Mouse (Mus musculus): ENCODE results near the gene Gm38392.

Gm38392 gene

DNA sequence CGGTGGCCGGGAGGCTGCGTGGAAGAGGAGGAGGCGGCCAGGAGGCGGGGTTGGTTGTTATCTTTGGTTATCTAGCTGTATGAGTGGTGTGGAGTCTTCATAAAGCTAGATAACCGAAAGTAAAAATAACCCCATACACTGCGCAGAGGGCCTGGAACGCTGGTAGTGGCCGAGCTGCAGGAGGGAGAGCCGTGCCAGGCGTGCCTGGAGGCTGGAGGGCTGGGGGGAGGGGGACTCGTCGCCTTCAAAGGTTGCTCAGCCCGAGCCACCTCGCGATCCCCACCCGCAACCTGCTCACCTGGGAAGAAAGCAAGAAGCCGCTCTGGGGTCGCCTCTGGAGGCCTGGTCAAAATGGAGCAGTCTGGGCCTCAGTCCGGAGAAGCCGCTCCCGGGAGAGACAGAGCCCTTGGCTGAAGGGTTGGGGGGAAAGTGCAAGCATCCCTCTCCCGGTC lies 71.4 kb downstream of the Gm38392 start:
- DNase-seq (ENCODE audit: low spot score in 2 of 2): no peak

DNA sequence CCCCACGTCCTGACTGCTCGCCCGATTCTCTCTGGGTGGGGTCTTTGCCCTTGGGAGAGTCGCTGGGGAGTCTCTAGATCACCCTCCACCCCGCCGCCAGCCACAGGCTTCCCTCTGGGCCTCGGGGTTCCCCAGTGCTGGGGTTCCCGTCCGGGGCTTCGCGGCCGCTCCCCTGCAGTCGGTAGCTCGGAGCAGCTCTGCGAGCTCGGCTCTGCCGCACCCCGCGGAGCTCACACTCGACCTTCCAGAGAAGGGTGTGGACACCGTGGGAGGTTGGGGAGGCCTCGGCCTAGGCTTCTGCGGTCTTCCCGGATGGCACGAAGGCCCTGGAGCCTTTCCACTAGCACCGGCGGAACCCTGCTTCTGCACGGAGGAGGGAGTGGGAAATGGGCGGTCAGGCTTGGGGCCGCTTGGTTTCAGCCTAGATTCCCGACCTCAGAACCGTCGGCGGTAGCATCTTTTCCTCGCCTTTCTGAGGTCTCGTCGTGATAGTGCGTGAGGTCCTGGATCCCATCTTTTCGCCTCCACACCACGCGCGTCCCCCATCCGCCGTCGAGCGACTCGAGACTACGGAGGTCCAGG lies 71.9 kb downstream of the Gm38392 start:
- DNase-seq (ENCODE audit: low spot score in 2 of 2): peak in 1 of 2 experiments; percentile 68

DNA sequence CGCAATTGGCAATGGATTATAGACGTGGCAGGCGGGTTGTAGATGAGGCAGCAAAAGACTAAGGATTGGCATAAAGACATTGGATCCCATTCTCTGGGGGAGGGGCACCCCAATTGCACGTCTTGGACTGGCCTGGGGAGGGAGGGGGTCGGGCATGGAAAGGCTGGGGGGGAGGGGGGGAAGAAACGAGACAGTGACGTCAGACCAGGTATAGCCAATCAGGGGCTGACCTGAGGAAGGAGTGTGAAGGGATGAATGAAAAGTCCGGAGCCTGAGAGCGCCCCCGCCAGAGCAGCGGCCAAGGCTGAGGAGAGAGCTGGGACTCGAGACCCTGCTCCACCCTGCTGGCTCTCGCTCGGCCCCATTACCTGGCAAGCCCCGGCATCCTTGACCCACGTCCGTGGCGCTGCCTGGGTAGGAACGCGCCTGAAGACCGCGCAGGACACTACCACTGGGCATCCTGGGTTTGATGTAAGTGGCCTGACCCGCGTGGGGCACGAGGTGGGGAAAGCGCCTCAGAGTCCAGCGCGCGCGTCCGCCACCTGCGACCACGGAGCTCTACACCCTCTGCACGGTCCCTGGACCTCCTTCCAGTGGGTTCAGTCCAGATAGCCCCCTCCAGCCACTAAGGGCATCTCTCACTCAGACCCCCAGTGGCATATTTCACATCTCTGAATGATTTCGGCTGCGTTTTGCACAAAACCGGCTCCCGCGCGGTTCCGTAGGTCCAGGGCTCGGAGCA lies 72.6 kb downstream of the Gm38392 start:
- no peak for DNase-seq (ENCODE audit: low spot score in 2 of 2)

DNA sequence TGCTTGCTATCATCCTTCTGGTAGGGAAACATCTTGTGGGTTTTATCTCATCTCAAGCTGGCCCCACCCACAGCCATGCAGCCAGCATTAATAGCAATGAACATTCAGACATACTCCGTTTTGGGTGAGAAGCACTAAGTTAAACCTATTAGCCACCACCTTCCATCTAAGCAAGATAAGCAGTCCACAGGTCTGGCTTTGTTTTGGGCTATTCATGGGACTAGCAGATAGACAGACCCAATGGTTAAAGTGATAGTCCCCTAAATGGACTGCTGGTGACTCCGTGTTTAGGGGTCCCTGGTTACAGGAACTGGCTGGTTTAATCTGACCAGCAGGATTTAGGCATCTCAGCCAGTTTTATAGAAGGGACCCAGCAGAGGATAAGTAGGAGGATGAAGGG lies 74.0 kb downstream of the Gm38392 start:
- DNase-seq (ENCODE audit: low spot score in 2 of 2): no peak

DNA sequence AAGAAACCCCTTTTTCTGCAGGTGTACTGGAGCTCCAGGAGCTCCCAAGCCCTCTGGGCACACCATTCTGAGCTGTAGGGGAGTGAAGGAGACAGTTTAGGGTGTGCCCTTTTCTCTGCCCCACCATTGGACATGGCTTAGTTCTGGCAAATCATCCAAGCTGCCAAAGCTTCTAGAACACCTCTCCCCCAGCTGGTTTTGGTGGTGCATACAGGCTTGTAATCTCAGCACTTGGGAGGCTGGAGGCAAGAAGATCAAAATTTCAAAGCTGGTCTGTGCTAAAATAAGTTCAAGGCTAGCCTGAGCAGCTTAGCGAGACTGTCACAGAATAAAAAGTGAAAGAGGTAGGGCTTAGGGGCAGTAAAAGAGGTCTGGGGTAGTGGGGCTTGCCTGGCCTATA lies 74.7 kb downstream of the Gm38392 start:
- no peak for DNase-seq (ENCODE audit: low spot score in 2 of 2)

DNA sequence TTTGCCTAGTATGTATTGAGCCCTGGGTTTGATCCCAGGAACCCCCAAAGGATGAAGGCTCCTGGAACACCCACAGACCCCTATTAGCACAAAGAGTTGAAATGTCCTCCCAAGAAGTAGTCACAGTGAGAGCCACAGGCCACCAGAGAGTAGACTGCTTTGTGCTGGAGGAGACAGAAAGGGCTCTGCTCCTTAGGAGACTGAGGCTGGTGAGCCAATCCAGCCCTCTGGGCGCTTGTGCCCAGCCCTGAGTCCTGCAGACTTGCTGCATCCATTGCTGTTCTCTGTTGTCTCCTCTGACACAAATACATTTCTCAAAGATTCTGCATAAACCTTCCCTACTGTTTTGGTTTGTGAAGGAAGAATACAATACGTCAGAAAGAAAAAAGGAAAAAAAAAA lies 76.1 kb downstream of the Gm38392 start:
- no peak for DNase-seq (ENCODE audit: low spot score in 2 of 2)

DNA sequence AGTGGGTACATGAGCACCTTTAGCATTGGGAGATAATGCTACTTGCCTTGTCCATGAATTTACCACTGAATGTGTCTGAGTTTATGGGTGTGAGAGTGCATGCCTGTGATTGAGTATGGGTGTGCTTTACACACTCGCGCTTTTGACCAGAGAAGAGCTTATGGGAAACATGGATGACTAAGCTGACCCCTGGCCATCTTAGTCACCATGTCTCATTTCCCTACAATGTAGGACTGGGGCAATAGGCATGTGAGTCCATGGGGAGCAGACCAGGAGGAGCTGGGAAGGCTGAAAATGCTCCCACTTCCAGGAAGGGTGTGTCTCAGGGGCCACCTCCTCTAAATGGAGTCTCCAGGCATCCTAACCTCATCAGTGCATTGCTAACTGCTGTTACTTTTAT lies 76.9 kb downstream of the Gm38392 start:
- DNase-seq (ENCODE audit: low spot score in 2 of 2): no peak

DNA sequence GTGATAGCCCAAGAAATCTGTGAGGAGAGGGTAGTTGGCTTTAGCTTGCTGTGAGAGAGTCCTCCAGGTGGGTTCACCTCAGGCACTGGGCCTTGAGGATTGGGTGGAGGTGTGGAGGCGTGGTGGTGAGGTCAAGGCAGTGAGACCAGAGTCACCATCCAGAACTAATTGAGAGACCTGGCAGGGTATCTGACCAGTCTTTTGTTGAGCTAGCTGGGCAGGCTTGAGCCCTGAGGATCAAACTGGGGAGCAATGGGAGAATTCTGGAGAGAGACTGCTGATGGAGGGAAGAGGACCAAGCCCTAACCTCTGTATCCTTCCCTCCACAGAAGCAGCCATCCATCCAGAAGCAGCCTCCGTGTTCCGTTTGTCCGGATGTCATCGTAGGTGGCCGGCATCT lies 77.7 kb downstream of the Gm38392 start:
- DNase-seq (ENCODE audit: low spot score in 2 of 2): no peak

DNA sequence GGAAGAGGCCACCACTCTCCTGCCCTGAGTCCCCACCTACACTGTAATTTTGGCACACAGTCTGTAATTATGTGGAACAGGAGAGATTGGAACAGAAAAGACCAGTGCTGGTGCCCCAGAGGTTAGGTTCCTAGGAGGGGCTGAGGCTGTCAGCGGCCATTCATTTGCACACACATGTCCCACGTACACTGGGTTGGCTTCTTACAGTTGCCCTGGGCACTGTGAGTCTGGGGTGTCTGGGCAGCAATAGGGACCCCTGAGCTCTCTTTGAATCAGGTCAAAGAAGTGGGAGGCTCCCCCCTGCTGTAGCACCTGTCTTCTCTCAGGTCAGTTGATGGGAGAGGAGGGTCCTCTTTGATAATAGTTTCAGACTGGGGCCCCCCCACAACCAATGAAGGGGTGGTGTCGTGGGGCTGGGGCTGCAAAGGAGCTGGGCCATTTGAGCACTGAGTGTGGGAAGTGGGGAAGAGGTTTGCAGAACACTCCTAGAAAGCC lies 78.7 kb downstream of the Gm38392 start:
- no peak for DNase-seq (ENCODE audit: low spot score in 2 of 2)

DNA sequence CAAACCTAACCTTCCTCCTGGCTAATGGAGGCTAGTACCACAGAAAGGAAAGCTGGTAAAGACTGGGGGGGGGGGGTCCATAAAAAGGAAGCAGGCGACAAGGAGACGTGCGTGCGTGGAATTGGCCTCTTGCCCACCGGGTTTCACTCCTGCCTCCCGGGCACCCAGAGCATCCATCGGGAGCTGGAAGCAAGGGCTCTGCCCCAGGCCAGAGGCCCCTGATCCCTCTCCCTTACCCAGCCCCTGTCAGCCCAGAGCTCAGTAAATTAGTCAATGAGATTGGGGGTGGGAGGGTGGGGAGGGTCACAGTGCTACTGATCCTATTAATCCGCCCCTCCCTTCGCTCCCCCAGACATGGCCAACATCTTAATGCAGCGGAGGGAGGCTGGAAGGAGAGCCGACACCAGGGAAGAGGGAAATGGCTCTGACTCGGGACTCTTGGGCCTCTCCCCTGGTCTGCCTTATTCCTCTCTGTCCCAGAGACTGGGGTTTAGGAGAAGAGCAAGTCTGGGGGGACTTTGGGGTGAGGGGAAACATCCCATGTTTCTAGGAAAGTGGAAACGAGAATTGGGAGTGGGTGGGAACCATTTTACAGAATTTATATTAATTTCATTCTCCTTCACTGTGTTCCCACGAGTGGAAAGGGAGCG lies 79.4 kb downstream of the Gm38392 start:
- DNase-seq (ENCODE audit: low spot score in 2 of 2): no peak

DNA sequence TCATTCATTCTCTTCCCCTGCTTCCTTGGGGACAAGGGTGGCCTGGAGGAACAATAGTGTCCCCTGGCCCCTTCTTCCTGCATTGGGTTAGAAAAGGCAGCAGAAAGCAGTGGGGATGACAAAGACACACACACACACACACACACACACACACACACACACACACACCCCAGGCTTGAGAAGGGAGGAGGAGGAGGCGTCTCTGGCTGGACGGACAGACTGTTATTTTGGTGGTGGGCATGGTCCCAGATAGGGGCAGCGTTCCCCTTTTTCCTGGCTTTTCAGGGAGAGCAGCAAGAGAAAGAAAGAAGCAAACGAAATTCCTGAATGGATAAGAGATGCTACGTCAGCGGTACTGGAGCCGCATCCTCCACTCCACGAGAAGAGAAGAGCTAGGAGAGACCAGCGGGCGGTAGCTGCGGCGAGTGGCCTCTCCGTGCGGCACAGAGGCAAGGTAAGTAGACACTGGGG lies 80.1 kb downstream of the Gm38392 start:
- no peak for DNase-seq (ENCODE audit: low spot score in 2 of 2)

DNA sequence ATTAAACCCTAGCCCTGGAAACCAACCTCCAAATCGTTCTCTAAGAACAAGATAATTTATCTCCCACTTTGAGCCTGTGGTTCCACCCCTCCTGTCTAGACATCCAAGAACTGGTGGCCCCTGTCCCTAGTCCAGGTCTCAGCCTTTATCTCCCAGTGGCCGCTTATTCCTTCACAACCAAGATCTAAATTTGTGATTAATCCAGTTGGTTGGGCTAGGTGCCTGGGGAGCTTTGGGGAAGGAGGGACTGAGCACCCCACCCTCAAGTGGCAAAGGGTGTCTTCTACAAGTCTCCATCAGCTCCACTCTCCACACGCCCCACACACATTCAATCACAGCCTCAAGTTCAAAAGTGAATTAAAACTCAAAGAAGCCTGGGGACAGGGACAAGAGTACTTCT lies 80.5 kb downstream of the Gm38392 start:
- no peak for DNase-seq (ENCODE audit: low spot score in 2 of 2)

DNA sequence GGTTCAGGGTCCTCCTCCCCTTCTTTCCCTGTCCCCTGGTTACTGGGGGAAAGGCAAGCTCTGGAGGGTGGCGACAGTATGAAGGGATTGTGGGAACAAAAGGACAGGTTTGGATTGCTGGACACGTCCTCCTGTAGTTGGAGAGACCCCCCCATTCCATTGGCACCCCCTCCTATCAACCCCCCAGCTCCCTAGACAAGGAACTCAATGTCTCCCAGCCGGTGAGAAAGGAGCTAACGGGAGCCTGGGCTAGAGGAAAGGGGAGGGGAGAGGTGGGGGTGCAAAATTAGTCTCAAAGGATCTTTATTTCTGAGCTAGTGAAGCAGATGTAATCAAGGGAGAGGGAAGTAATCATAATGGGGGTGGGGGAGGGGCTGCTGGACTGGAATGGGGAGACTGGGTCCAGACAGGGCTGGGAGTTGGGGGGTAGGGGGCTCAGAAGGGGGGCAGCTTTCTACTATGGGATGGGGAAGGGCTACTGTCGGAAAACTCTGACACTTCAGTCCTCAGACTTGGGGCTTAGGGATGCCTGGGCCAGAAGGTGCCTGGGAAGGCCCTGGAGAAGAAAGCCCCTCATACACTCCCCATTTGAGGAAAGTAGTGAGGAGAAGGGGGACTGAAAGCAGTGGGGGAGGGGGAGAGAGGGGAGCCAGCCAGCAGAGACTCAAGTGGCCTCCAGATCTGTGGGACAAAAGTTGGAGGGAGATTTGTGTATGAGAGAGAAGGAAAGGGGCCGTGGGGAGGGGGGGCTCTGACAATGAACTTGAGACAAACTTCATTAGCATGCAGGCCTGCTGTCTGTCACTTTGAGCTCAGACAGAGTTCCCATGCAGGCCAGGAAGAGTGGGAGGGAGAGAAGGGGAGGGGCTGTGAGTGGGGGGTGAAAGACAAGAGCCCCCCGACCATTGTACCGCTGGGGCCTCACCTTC lies 81.2 kb downstream of the Gm38392 start:
- no peak for DNase-seq (ENCODE audit: low spot score in 2 of 2)

DNA sequence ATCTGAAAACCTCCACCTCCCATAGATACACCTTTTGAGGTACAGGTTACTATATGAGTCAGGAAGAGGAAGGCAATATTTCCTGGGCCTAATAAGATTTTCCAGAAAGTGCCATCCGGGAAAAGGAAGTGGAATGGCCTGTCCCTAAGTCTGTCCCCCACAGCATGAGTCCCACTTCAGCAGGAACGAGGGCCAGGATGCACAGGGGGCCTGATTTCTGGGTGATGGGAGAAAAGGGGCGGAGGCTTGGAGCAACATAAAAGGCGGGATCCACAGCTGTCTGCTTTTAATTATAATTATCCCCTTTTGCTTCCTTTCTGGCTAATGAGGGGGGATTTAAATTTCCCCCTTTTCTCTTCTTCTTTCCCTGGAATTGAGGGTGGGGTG lies 81.8 kb downstream of the Gm38392 start:
- DNase-seq (ENCODE audit: low spot score in 2 of 2): no peak

DNA sequence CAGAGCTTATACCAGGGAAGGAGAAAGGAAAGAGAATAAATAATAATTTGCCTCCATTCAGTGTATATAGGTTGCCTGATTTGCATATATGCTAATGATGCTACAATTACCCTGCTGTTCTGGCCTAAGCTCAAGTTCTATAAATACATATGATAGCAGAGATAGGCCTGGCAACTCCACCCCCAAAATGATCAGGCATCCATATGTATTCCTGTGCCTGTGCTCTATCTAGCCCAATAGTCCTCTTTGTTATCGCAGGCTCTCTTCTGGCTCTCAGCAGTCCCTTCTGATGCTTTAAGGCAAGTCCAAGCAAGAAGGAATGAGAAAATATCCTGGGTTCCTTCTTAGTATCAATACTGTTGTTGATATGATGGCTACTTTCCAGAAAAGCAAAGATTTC lies 82.3 kb downstream of the Gm38392 start:
- DNase-seq (ENCODE audit: low spot score in 2 of 2): no peak

DNA sequence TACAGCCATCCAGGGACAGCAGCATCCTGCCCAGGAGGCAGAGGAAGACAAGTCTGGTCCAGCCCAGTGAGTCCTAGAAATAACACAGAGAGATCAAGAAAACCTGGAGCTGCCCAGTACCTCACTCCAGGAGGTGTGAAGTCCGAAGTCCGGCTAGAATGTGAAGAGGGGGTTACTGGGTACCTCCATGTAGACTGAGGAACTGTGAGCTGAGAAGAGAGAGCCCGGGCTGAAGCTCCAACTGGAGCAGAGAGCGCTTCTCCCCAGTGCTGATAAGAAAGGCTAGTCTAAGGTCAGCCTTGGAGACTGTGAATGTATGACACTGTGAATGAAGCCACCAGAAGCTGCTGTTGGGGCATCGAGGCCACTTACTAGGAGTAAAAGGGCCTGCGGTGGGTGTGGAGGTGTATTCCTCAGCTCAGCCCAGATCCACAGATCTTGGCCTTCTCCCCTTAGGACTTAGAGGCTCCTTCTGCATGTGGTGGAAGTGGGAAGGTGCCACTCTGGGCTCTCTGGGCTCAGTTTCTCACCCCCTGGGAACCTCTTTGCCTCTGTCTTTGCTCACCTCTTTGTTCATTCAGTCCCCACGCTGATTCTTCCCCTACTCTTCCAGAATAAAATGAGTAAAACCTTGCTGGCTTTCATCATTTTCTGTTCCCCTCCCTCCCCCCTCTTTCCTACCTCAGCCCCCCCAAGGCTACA lies 82.9 kb downstream of the Gm38392 start:
- no peak for DNase-seq (ENCODE audit: low spot score in 2 of 2)

DNA sequence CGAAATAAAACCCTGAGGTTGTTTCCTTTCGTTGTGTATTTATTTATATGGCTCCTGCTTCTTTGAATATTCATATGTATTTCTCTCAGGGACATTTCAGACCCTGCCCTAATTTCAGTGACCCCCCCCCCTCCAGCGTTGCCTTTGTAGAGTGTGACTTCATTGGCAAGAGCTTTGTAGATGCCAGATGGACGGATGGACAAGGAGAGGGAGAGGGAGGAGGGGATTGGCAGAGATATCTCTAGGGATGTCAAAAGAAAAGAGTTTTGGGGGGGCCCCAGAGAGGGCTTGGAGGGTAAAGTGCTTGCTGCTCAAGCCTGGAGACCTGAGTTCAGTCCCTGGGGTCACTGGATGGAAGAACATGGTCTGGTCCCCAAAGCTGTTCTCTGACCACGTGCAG lies 83.6 kb downstream of the Gm38392 start:
- DNase-seq (ENCODE audit: low spot score in 2 of 2): no peak

DNA sequence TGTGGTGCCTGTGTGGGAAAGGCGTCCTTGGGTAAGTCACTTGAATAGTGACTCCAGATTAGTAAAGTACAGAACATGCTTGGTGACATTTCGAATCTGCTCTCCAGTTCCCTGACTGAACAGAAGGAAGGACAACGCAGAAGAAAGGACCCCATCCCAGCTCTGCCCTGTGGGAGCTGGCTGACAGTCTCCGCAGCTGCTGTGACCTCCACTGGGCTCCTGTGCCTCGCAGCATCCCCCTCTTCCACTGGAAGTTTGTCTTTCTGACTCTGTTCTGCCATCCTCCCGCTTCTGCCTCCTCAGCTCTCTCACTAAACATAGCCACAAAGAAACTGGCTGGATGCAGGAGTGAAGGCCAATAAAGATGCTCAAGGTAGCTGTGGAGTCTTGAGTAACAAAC lies 84.0 kb downstream of the Gm38392 start:
- no peak for DNase-seq (ENCODE audit: low spot score in 2 of 2)

DNA sequence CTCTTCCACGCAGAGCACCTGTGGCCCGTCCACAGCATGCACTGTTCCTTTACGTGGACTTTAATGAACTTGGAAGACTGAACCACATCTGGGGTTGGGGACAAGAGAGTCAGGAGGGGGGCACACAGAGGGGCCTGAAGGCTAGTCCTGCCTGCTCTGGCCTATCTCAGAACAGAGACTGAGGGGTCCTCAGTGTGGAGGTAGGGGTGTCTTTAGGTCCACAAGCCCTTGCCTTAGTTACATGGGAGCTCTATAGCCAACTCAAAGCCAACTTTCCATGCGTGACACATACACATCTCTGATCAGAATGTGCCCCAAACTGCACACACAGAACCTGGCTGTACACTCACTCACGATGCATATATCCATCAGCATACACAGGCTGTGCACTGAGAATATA lies 85.4 kb downstream of the Gm38392 start:
- no peak for DNase-seq (ENCODE audit: low spot score in 2 of 2)

DNA sequence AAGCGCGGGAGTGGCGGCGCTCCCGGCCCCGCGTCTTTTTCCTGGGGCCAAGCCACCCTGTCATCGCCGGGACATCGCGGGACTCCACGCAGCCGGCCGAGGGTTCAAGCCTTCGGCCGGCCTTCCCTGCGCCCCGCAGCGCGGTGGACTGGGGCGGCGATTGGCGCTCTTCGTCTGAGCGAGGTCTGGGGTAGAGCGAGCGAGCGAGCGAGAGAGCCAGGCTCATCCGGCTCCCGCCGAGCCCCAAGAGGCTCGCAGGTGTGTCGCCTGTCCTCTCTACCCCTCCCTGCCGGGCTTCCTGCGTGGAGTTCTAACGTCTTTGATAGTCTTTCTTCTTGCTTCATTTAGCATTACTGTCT lies 86.1 kb downstream of the Gm38392 start:
- no peak for DNase-seq (ENCODE audit: low spot score in 2 of 2)
